Mouse (Mus musculus) spleen, adult 2 months (tissue): ENCODE data around the gene Sin3b.

ENCODE experiments used
- CTCF ChIP-seq: fragments of 200-500 bp; IDR thresholded peaks from 2 replicates; pipeline ENCODE4 v1.5.1; 2011; ENCODE audit warnings: mild to moderate bottlenecking, inconsistent platforms; ENCODE audit not compliant: insufficient read depth, insufficient read length, insufficient replicate concordance; ENCODE audit errors: extremely low read depth
- POLR2A ChIP-seq: fragments of 200-500 bp; IDR thresholded peaks from 2 replicates; pipeline ENCODE4 v1.6.1; 2011; ENCODE audit warnings: low read depth, low read length, inconsistent platforms

GRCm38 (mm10) chr8:72736868-72737267, 13.8 kb downstream of the Sin3b start:
- TF ChIP-seq POLR2A (no peak), CTCF (no peak)
